Mouse (Mus musculus) retina, embryonic 14.5 days (tissue): ENCODE data around the gene Susd1.
A peak's percentile ranks its signal among the peaks of the same experiment; 100 is the strongest.

Experiments
- DNase-seq: peaks from one replicate; pipeline ENCODE4 v3.0.0-alpha.2; 2015; ENCODE audit warnings: low spot score

Gene Susd1

GRCm38 (mm10) chr4:59380478-59380877 lies 58.0 kb downstream of the Susd1 start:
- DNase-seq, result no peak

GRCm38 (mm10) chr4:59379876-59380275 lies 58.6 kb downstream of the Susd1 start:
- no peak for DNase-seq

DNA sequence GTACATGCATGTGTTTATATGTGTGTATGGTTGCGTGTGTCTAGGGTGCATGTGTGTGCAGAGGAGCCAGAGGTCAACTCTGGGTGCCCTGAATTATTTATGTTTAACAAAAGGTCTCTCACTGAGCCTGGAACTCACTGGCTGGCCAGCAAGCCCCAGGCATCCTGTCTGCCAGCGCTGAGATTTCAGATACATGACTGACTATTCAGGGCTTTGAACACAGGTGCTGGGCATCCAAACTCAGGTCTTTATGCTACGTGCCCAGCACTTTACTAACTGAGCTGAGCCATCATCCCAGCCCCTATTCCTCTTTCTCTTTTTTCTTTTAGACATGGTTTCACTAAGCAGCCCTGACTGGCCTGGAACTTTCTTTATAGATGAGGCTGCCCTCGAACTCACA lies 59.8 kb downstream of the Susd1 start:
- DNase-seq, result no peak

DNA sequence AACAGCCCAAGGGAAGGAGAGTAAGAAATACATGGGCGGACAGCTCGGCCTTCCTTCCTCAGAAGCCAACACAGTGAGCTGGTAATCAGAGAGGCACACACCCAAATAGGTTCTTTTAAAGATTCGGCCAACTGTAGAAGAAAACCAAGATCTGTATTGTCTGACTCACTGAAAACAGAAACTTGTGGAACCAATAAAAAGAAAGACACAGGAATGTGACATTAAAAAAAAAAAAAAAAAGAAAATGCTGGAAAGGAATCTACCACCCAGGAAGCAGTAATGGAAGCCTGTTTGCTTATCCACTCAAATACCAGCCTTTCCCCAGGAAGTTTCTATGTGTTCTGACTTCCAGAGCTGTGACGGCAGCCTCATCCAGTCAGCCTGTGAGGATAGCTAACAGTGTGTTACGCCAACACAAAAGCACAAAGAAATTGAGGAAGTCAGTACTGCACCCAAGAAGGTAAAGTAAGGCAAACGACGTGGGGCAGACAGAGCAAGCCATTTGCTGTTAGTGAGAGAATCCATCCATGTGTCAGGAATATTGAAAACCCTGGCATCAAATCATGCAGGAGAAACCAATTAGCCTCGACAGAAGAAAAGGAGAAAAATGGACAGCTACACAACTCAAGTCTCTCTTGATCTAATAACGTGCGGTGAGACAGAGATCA lies 64.0 kb downstream of the Susd1 start:
- DNase-seq, result no peak

- no peak for DNase-seq
Observed at GRCm38 (mm10) chr4:59372546-59373157, 65.8 kb downstream of the Susd1 start.

GRCm38 (mm10) chr4:59371910-59372309 lies 66.5 kb downstream of the Susd1 start:
- no peak for DNase-seq

DNA sequence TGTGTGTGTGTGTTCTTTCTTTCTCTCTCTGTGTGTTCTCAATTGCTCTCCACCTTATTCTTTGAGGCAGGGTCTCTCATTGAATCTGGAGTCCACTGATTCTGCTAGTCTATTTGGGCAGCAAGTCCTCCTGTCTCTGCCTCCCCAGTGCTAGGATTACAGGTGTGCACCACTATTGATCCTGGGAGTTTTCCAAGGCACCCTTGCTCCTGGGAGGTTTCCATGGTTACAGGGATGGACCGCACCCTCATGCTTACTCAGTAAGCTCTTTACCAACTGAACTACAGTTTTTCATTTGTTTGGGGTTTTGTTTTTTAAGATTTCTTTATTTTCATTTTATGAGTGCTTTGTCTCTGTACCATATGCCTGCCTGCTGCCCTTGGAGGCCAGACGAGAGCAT lies 68.5 kb downstream of the Susd1 start:
- no peak for DNase-seq

GRCm38 (mm10) chr4:59368118-59368517 lies 70.3 kb downstream of the Susd1 start:
- DNase-seq, result no peak

GRCm38 (mm10) chr4:59366206-59366605 lies 72.2 kb downstream of the Susd1 start:
- DNase-seq, result no peak

GRCm38 (mm10) chr4:59365571-59365970 lies 72.9 kb downstream of the Susd1 start:
- DNase-seq, result no peak

DNA sequence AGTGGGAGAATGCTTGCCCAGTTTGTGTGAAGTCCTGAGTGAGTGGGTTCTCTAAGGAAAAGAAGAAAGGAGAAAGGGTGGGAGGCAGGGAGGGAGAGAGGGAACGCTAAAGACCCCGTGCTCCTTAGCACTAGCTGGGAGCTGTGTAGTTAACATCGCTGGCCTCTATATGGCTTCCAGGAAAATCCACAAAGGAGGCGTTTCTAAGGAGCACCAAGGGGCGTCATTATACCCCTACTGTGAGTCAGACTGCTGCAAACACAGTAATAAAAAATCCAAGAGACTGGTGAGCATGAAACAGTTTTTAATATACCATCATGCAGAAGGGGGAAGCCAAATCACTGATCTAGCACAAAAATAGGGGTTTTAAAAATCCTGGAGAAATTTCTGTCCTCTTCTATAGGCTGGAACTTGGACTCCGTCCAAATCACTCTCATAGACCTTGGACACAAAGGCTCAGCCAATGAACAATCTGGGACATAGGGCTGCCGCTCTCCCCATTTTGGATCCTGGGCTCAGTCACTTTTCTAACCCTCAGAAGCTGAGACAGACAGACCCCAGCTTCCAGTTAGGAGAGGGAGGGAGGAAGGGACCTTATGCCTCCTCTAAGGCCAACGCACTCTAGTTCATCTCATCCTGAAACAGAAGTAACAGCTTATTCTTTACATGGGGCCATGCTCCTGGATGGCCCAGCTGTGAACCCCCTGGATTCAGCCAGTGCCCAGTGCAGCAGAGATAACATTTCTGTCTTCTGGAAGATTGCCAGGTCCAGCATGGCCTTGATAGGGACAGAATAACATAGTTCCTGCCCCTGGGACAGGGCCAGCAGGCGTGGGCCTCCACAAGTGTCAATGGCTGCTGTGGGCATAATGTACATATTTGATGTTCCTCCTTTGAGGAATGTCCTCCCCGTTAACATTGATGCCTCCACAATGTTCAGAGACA lies 73.9 kb downstream of the Susd1 start:
- no peak for DNase-seq

DNA sequence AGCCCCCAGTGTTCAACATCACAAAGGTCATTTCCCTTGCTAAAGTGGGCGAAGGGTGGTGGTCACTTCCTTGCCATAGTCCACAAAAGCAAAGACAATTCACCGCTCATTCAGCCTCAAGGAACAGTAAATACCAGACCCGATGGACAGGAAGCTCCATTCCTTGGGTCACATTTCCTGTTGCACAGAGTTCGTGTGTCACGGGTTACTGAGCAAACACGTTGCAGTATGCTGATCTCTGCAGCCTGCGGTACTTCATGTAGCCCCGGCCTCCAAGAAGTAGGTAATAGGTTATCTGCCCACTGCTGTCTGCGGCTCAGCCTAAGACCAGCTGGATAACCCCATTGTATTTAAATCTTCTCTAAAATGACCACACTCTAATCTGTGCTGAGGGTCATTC lies 75.4 kb downstream of the Susd1 start:
- DNase-seq, result no peak

DNA sequence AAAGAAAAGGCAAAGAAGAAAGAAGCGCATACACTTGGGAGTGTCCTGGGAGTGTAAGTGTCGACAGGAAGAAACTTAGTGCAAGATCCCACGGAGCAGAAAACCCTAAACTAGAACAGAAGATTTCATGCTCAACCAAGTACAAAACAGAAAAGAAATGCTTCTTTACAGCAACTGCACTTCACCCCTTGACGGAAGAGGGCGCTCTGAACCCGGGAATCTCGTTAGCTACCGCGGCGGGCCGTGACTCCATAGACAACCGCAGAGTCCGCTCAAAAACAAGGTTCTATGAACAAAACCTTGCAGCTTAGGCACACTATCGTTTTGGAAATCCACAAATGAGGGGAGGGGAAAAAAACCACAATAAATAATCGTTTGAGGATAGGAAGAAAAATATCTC lies 77.7 kb downstream of the Susd1 start:
- DNase-seq, result peak; percentile 89

GRCm38 (mm10) chr4:59359921-59360320 lies 78.5 kb downstream of the Susd1 start:
- DNase-seq, result no peak

GRCm38 (mm10) chr4:59358960-59359359 lies 79.5 kb downstream of the Susd1 start:
- no peak for DNase-seq

GRCm38 (mm10) chr4:59355421-59355820 lies 83.0 kb downstream of the Susd1 start:
- no peak for DNase-seq

- DNase-seq, result no peak
Observed at GRCm38 (mm10) chr4:59354666-59355065, 83.8 kb downstream of the Susd1 start.

GRCm38 (mm10) chr4:59351938-59352337 lies 86.5 kb downstream of the Susd1 start:
- DNase-seq, result no peak

DNA sequence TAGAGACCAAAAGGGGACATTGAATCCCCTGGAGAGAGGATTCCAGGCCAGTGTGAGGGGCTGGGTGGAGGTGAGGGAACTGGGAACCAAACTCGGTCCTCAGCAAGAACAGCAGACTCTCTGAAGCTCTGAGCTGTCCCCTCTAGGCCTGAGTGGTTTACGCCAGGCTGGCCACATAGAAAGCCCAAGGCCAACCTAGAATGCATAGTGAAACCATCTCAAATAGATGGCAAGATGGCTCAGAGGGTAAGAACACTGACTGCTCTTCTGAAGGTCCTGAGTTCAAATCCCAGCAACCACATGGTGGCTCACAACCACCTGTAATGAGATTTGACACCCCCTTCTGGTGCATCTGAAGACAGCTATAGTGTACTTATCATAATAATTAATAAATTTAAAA lies 88.1 kb downstream of the Susd1 start:
- no peak for DNase-seq

DNA sequence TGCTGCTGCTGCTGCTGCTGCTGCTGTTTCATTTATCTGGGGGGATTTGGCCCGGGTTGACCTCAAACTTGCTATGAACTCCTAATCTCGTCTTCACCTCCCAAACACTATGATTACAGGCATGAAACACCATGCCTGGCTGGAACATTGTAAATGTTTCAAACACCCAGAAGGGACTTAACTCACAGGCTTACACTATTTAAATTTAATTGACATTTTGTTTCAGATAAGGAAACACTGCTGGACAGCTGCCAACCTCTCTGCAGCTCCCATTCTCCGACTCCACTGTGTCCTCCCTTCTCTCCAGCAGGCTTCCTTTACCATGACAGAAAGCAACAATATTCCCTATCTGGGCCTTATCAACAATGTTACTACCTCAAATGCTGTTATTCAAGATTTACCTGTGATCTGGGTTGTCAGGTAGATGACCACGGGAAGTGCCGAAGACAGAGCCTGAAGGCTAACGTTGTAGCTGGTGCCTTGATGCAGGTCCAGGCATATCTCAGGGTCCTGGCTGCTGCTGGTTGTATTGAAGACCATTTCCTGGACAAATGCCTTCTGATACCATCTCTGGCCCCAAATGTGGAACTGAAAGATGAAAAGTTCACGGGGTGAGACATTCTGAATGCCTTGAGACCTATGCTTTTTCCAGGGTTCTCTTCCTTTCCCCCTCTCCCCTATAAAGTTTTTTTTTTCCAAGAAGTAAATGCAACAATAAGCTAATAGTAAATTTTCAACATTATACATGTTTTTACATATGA lies 88.8 kb downstream of the Susd1 start:
- DNase-seq, result no peak

DNA sequence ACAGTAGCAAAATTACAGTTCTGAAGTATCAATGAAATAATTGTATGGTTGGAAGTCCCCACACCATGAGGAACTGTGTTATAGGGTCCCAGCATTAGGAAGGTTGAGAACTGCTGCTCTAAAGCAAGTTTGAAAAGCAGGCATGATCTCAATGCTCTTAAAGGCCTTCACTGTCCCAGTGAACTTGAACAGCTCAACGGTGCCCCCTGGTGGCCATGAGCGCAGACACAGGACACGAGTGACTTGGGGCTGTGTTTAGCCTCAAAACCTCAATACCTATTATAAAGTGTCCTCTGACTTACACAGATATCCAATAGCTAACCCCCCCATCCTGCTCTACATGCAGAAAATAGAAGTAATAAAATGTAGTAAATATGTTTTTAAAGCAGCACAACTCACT lies 97.7 kb downstream of the Susd1 start:
- DNase-seq, result peak; percentile 93

DNA sequence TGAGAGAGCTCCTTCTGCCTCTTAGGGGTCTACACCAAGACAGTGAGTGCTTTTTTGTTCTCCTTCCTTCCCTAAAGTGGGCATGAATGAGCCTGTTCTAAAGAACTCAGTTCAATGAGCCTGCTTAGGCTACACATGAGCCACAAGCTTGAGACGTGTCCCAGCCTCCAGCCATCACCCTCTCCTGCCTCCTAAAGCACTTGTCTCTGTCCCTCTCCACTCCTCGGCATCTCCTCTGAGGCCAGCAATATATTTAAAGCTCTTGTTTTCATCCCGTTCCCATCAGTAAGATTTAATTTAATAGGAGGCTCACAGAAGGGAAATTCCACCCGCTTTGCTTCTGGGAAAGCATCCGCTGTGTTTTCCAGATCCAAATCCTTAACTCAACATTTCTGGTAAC lies 98.4 kb downstream of the Susd1 start:
- no peak for DNase-seq
